Mouse (Mus musculus) kidney, adult 2 months (tissue): ENCODE data around the gene Gm28729.

Experiments used
- CTCF ChIP-seq: fragments of 200-500 bp; conservative IDR thresholded peaks from 2 replicates; pipeline ENCODE4 v1.5.1; 2011; ENCODE audit warnings: low read depth, mild to moderate bottlenecking, control low read depth, low read length, moderate library complexity, mixed read lengths; ENCODE audit not compliant: insufficient read depth, insufficient read length
- POLR2A ChIP-seq: fragments of 200-500 bp; IDR thresholded peaks from one replicate; pipeline ENCODE4 v1.6.1; 2011; ENCODE audit warnings: low read depth, low read length, control low read depth

DNA sequence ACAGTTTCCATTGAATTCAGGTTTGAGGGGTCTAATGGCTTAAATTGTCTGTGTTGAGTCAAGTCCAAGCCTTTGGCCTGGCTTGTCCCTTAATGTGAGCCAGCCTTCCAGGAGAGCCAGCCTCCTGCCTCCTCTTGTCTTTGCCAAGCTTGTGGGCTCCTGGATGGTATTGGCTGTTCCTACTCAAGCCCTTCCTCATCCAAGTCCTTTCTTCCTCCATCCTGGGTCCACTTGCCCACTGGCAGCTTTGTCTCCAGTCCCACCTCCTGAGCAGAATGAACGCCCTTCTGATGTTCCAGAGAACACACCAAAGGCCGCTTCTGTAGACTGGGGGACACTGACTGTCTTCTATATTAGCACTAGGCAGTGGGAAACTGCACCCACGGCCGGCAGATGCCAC, 19.9 kb downstream of the Gm28729 start:
- no peak for TF ChIP-seq CTCF
- TF ChIP-seq POLR2A: no peak
